Mouse (Mus musculus) colon, adult 2 months (tissue): ENCODE data around the gene Col4a5. TPM values are rescaled to one million over a fixed set of nuclear protein-coding genes. Genes with fewer than 3 reads are reported as not detected.

Source experiments
- polyA plus RNA-seq: library from polyadenylated mRNA; depleted of rRNA; stranded (reverse); fragments of >200 nt; gene quantifications from 2 replicates; pipeline ENCODE4 v1.2.3, GENCODE M21; 2012; rRNA removed

Gene Col4a5
- 5.3 and 5.6 TPM in 2 replicates for polyA plus RNA-seq

DNA sequence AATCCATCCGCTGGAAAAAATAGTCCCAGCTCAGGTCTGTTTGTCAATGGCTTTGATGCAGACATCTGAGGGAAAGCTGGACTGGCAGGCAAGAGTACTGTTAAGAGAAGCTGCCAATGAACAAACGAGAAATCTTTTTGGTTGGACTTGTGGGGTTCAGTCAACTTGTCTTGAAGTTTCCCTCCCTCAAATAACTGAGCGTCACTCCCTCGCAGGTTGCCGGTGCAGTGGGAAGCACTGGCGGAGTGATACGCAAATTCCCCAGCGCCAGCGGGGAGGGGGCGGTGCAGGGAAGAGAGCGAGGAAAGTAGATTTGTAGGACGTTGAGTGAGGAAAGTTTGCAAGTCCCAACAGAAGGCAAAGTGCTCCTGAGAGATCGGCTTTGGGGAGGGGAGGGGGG is at the start of gene Col4a5:
Col4a5 (plus strand) TSS at position 276 of the 400 bp plus-strand sequence.

GRCm38 (mm10) chrX:141473470-141474302 is 1.5 kb upstream of the Col4a5 start, which contains the start of gene Col4a6:
Gene Col4a6 (minus strand): TSS chrX:141474076.

GRCm38 (mm10) chrX:141724937-141725918 is 250.0 kb downstream of the Col4a5 start, which contains the start of gene Irs4:
Gene Irs4 (minus strand): TSS chrX:141725263.

Other genes starting within 250 kb of the Col4a5 start
- 2.7 and 2.8 TPM in 2 replicates for gene Col4a6, start 1.3 kb upstream of the Col4a5 start, polyA plus RNA-seq
- gene Irs4, start 249.9 kb downstream of the Col4a5 start, polyA plus RNA-seq = not detected in 2 replicates